Mouse (Mus musculus): ENCODE results near the gene S1pr5. TPM values are rescaled to one million over a fixed set of nuclear protein-coding genes. Genes with fewer than 3 reads are reported as not detected.
A peak's percentile ranks its signal among the peaks of the same experiment; 100 is the strongest.

S1pr5 gene
- total and polyA plus RNA-seq, 3 experiments: 0.04 to 0.08 TPM; not detected in 1

DNA sequence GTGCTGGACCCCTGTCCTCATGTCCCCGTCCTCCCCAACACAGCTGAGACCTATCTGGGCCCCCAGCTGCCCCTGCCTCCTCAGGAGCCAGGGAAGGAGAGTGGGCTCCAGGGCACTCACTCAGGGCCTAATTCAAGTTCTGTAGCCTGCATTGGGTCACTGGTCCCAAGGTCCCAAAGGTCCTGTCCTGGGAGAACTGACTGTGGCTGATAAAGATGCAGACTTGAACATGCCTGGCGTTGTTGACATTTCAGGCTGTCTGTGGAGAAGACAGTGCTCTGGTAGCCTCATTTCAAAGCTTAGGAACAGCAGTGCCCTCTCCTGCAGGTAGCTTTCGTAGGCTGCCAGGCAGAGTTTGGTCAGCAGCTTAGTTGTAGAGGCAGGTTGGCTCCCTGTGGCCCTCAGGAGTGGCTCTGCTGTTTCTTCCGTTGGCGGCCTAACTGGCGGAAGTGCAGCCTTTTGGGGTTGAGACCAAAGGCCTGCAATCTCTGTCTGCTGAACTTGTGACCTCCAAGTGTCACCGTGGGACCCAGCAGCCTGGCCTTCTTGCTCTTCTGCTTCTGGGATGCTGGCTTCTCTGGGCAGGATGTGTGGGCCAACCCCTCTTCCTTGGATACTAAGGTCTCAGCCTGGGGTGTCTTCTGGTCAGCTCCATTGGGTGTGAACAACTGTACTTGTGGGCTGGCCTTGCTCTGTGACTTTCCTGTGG lies 25.4 kb upstream of the S1pr5 start (continued):
- TF ChIP-seq E2F4 (IDR thresholded peaks at IDR 0.05; ENCODE audit: borderline replicate concordance, low read depth, low read length) (no peak), TBP (IDR thresholded peaks at IDR 0.05; ENCODE audit: low read depth, low read length) (no peak), JUND (IDR thresholded peaks at IDR 0.05; ENCODE audit: low read depth, low read length) (no peak), POLR2AphosphoS5 (IDR thresholded peaks at IDR 0.05; ENCODE audit: borderline replicate concordance, low read depth, low read length) (peak; percentile 42; the same call in 1 of the 2 replicates), USF1 (IDR thresholded peaks at IDR 0.05; ENCODE audit: low read depth, low read length) (no peak), ELF1 (IDR thresholded peaks at IDR 0.05; ENCODE audit: low read depth, low read length) (0 out of 2 replicates have a peak, but pooled peaks have one; percentile 30), NELFE (IDR thresholded peaks at IDR 0.05; ENCODE audit: low read depth, low read length) (0 out of 2 replicates have a peak, but pooled peaks have one; percentile 21), ETS1 (IDR thresholded peaks at IDR 0.05; ENCODE audit: low read depth, low read length) (no peak), POLR2A (IDR thresholded peaks at IDR 0.05; ENCODE audit: control insufficient read depth in 1 of 2, insufficient read depth in 1 of 2, low read depth in 1 of 2, low read length in 2 of 2, poor library complexity in 1 of 2) (peak in 1 of 2 experiments; percentile 34; a peak in 2 of 4 replicates), NRF1 (IDR thresholded peaks at IDR 0.05; ENCODE audit: insufficient read depth, low read depth, low read length, poor library complexity, severe bottlenecking) (no peak)

DNA sequence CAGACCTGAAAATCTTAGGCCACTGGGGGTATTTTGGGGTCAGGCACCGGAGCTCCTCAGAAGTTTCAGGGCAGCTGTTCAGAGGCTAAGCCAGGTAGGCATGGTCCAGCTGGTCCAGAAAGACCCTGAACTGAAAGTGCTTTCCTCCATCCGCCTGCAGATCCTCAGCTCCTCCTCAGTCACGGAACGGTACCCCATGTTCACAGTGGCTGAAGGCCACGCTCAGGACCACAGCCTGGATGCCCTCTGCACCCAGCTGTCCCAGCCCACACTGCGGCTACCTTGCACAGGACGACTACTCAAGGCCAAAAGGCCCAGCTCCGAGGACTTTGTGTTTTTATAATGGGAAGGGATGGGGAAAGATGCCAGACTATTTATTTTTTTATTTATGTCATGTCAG lies 24.9 kb upstream of the S1pr5 start:
- TF ChIP-seq NELFE (IDR thresholded peaks at IDR 0.05; ENCODE audit: low read depth, low read length) (no peak), CHD1 (IDR thresholded peaks at IDR 0.05; ENCODE audit: low read depth, low read length) (no peak), POLR2AphosphoS2 (IDR thresholded peaks at IDR 0.05; ENCODE audit: low read length) (peak; percentile 62), GABPA (IDR thresholded peaks at IDR 0.05; ENCODE audit: low read depth, low read length) (no peak), SIN3A (IDR thresholded peaks at IDR 0.05; ENCODE audit: low read length) (no peak), POLR2A (IDR thresholded peaks at IDR 0.05; ENCODE audit: control insufficient read depth in 1 of 2, insufficient read depth in 1 of 2, low read depth in 1 of 2, low read length in 2 of 2, poor library complexity in 1 of 2) (peak in 1 of 2 experiments; percentile 41; a peak in 2 of 4 replicates), MYB (IDR thresholded peaks at IDR 0.05; ENCODE audit: low read depth, low read length) (0 out of 2 replicates have a peak, but pooled peaks have one; percentile 36), POLR2AphosphoS5 (IDR thresholded peaks at IDR 0.05; ENCODE audit: borderline replicate concordance, low read depth, low read length) (peak; percentile 44; the same call in 1 of the 2 replicates), ELF1 (IDR thresholded peaks at IDR 0.05; ENCODE audit: low read depth, low read length) (no peak), SMC3 (IDR thresholded peaks at IDR 0.05; ENCODE audit: low read depth, low read length) (peak; percentile 20; the same call in 1 of the 2 replicates), TAL1 (IDR thresholded peaks at IDR 0.05; ENCODE audit: low read length) (no peak), MAFK (IDR thresholded peaks at IDR 0.05; ENCODE audit: borderline replicate concordance, low read depth, low read length) (no peak), RCOR1 (IDR thresholded peaks at IDR 0.05; ENCODE audit: low read depth, low read length) (no peak)
- no peaks in the 10 kb centered on the region for H3K27me3 ChIP-seq (ENCODE audit: control insufficient read depth in 1 of 2, insufficient read depth in 2 of 2, low read length in 2 of 2)
- DNase-seq (ENCODE audit: low read depth, low spot score): peak; percentile 45
- no peak overlapping the region for H3K27ac ChIP-seq (ENCODE audit: control insufficient read depth, low read depth, low read length)
- H3K79me2 ChIP-seq (ENCODE audit: control insufficient read depth, insufficient read depth, low read length, poor library complexity): no peaks in the 10 kb centered on the region
- H3K9me3 ChIP-seq (replicated peaks; ENCODE audit: insufficient read depth, low read length): no peaks in the 10 kb centered on the region
- H3K9ac ChIP-seq (ENCODE audit: control insufficient read depth, low read depth, low read length, poor library complexity, severe bottlenecking): no peak overlapping the region
- H3K4me3 ChIP-seq (ENCODE audit: control insufficient read depth in 1 of 2, insufficient read depth in 1 of 2, low read depth in 2 of 2, low read length in 2 of 2): no peak overlapping the region
- no peaks in the 10 kb centered on the region for H3K4me1 ChIP-seq (ENCODE audit: control insufficient read depth in 1 of 2, insufficient read depth in 2 of 2, low read length in 2 of 2)
- H3K36me3 ChIP-seq (ENCODE audit: control insufficient read depth in 1 of 2, insufficient read depth in 2 of 2, low read length in 2 of 2): peaks cover 0 to 61% of the 10 kb centered on the region in 2 experiments; a peak in 2 of 4 replicates

Data from MEL (cell line).